Mouse (Mus musculus): ENCODE measurements around the gene Sim2. TPM values are rescaled to one million over a fixed set of nuclear protein-coding genes. Genes with fewer than 3 reads are reported as not detected.

Sim2 gene
- polyA plus RNA-seq, 1 experiment from 2014 or later = not detected

DNA sequence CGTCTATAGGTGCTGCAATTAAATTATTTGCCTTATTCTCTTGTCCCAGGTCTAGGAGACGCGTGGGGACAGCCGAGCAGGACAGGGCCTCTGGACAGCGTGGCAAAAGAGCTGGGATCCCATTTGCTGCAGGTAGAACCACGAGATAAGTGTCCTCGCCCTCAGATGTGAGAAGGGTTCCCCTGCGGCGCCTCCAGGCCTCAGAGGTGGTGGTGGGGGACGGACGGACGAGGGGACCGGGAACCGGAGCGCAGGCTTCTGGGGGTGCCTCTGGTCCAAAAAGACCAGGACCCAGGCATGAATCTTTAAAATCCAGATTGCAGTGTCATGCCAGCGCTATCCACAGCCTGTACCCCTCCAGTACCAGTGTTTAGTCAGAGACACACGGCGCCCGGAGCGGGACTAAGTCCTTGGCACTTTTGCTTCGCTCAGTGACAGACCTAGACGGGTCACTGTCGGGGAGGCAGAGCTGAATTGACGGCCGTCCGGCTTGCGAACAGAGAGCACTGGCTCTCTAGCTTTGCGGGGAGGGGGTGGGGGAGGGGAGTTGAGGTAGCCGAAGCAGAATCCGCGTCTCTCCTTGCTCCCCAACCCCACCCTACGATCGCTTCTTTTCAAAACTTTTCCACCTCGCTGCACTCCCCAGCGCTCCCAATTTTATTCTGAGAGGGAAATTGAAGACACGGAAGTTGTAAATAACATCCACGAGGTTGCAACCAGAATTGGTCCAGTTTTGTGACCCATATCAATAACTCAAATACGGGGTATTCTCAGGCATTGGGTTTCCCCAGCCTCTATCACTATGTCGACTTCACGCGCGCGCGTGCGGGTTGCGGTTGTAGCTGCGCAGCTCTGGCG, 9.7 kb downstream of the Sim2 start:
- Histone ChIP-seq H3K9me3 (ENCODE audit: control insufficient read depth) (no peaks in the 10 kb centered on the region), H3K36me3 (ENCODE audit: control insufficient read depth, insufficient read depth) (no peaks in the 10 kb centered on the region), H3K4me3 (ENCODE audit: low read depth, low read length) (no peak overlapping the region), H3K4me2 (replicated peaks; ENCODE audit: low read depth) (no peak overlapping the region), H3K27me3 (replicated peaks; ENCODE audit: control insufficient read depth, insufficient read depth, low read length) (peaks cover 95% of the 10 kb centered on the region), H3K4me1 (replicated peaks; ENCODE audit: control insufficient read depth, insufficient read depth, low read length) (no peaks in the 10 kb centered on the region), H3K27ac (ENCODE audit: low read depth, low read length) (no peak overlapping the region), H3K9ac (ENCODE audit: low read depth, low read length) (no peak overlapping the region)
- WGBS = 2% methylated on average over 48 of the region's 48 CpGs
- ATAC-seq = no peak
- no peak for TF ChIP-seq CTCF (IDR thresholded peaks at IDR 0.05; ENCODE audit: low read depth)

DNA sequence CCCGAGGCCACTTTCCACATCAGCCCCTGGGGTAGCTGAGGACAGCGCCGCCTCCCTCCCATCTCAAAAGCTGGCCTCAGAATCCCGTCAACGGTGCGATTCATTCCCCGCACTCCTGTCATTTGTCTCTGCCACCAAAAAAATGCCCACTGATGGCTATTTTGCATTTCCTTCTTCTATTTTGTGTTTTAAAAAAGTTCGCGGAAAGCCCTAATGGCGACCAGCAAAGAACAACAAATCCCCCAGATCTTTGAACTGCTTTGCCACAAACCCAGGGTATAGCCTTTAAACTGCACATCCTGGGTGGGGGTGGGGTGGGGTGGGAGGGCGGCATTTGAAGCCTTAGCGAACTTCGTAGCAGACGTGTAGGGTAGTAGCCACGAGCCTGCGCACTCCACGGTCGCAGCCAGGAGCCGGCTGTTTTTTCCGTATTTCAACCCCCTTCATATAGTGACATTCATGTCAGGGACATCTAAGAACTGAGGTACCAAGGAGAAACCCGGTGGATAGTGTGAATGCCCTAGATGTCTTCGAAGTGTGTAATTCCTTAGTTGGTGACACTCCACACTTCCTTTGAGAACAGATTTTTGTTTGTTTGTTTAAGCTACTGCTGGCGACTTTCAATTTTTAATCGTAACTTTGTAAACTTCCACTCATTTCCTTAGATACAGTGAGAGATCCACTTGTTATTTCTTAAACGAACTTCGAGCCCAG, 10.5 kb downstream of the Sim2 start:
- ATAC-seq = no peak
- TF ChIP-seq CTCF (IDR thresholded peaks at IDR 0.05; ENCODE audit: low read depth) = no peak
- Histone ChIP-seq H3K27ac (ENCODE audit: low read depth, low read length) (no peak overlapping the region), H3K4me1 (replicated peaks; ENCODE audit: control insufficient read depth, insufficient read depth, low read length) (no peaks in the 10 kb centered on the region), H3K9me3 (ENCODE audit: control insufficient read depth) (no peaks in the 10 kb centered on the region), H3K36me3 (ENCODE audit: control insufficient read depth, insufficient read depth) (no peaks in the 10 kb centered on the region), H3K4me3 (ENCODE audit: low read depth, low read length) (no peak overlapping the region), H3K27me3 (replicated peaks; ENCODE audit: control insufficient read depth, insufficient read depth, low read length) (peaks cover 94% of the 10 kb centered on the region), H3K4me2 (replicated peaks; ENCODE audit: low read depth) (no peak overlapping the region), H3K9ac (ENCODE audit: low read depth, low read length) (no peak overlapping the region)
- 2% methylated on average over 26 of the region's 26 CpGs for WGBS

DNA sequence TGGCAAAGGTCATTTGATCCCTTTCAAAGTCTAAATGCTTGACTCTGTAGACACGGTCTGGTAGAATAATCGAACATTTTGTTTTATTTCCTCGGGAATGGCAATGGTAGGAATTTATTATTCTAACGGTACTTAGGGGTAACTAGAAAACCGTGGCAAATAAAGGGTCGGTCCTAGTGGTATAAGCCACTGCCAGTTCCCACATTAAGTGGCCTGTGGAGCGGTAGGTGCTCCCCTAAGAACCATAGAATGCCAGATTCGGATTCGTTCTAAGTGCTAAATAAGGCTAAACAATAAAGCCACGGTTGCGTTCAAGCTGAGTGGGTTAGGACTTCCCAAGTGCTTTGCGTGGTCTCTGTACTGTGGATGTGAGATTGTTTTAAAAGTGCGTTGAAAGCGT, 11.7 kb downstream of the Sim2 start:
- Histone ChIP-seq H3K4me2 (replicated peaks; ENCODE audit: low read depth) (no peak overlapping the region), H3K36me3 (ENCODE audit: control insufficient read depth, insufficient read depth) (no peaks in the 10 kb centered on the region), H3K27ac (ENCODE audit: low read depth, low read length) (no peak overlapping the region), H3K4me1 (replicated peaks; ENCODE audit: control insufficient read depth, insufficient read depth, low read length) (no peaks in the 10 kb centered on the region), H3K9ac (ENCODE audit: low read depth, low read length) (no peak overlapping the region), H3K9me3 (ENCODE audit: control insufficient read depth) (no peaks in the 10 kb centered on the region), H3K27me3 (replicated peaks; ENCODE audit: control insufficient read depth, insufficient read depth, low read length) (peaks cover 90% of the 10 kb centered on the region), H3K4me3 (ENCODE audit: low read depth, low read length) (no peak overlapping the region)
- TF ChIP-seq CTCF (IDR thresholded peaks at IDR 0.05; ENCODE audit: low read depth) = no peak
- WGBS = 4% methylated on average over 14 of the region's 14 CpGs
- ATAC-seq = no peak

DNA sequence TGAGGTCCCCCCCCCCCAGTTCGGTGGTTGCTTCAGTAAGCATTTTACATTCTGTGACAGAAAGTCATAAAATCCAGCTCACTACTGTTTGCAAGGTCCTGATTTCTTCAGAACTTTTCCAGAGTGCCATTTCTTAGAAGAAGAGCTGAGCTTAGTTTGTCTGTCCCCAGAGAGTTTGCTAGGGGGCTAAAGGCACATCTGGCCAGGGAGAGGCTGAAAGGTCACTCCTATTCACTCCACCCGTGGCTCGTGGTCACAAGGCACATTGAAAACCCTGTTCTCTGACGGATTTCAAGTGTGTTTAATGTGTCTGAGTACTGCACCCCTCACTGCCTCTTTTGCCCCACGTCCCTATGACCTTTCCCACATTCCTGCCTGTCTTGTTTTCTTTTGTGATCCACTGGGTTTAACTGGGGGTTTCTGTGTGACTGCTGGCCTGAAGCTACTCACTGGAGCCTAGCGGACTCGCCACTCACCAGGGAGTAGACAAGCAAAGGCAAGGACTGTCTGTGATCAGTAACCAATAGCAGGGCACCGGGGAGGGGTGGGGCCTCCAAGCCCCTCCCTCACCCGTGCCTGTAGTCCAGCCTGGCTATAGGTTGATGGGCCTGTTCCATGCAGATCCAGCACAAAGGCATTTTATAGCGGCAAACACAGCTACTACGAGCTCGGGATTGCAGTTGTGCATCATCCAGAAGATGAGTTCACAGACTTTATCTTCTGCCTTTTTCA, 13.2 kb downstream of the Sim2 start:
- H3K4me3 ChIP-seq (ENCODE audit: low read depth, low read length) = no peak overlapping the region
- no peaks in the 10 kb centered on the region for H3K9me3 ChIP-seq (ENCODE audit: control insufficient read depth)
- no peak for TF ChIP-seq CTCF (IDR thresholded peaks at IDR 0.05; ENCODE audit: low read depth)
- H3K4me2 ChIP-seq (replicated peaks; ENCODE audit: low read depth) = no peak overlapping the region
- no peak for ATAC-seq
- H3K27ac ChIP-seq (ENCODE audit: low read depth, low read length) = no peak overlapping the region
- H3K4me1 ChIP-seq (replicated peaks; ENCODE audit: control insufficient read depth, insufficient read depth, low read length) = no peaks in the 10 kb centered on the region
- 9% methylated on average over 12 of the region's 12 CpGs for WGBS
- H3K9ac ChIP-seq (ENCODE audit: low read depth, low read length) = no peak overlapping the region
- peaks cover 77% of the 10 kb centered on the region for H3K27me3 ChIP-seq (replicated peaks; ENCODE audit: control insufficient read depth, insufficient read depth, low read length)
- H3K36me3 ChIP-seq (ENCODE audit: control insufficient read depth, insufficient read depth) = no peaks in the 10 kb centered on the region

DNA sequence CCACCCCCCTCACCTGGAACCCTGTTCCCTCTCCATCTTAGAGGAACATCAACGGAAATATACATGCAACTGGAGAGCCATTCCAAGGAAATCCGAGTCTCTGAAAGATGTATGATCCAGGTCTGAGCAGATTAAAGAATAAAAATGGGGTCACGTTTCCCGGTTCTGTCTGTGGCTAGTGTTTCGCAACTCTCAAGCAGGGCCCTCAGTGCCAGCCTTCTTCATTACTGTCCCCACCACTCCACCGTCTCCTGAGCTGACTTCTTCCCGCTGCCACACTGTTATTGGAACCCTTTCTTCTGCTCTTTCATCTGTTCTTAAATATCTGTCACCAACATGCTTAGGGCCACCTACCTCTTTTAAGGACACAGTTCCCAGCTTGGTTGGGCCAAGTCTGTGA, 28.4 kb downstream of the Sim2 start:
- no peak for ATAC-seq
- Histone ChIP-seq H3K4me1 (replicated peaks; ENCODE audit: control insufficient read depth, insufficient read depth, low read length) (no peaks in the 10 kb centered on the region), H3K4me3 (ENCODE audit: low read depth, low read length) (no peak overlapping the region), H3K36me3 (ENCODE audit: control insufficient read depth, insufficient read depth) (no peaks in the 10 kb centered on the region), H3K27me3 (replicated peaks; ENCODE audit: control insufficient read depth, insufficient read depth, low read length) (peaks cover 17% of the 10 kb centered on the region; the same call in 1 of the 2 replicates), H3K9me3 (ENCODE audit: control insufficient read depth) (no peaks in the 10 kb centered on the region), H3K4me2 (replicated peaks; ENCODE audit: low read depth) (no peak overlapping the region), H3K9ac (ENCODE audit: low read depth, low read length) (no peak overlapping the region), H3K27ac (ENCODE audit: low read depth, low read length) (no peak overlapping the region)
- 79% methylated on average over 7 of the region's 7 CpGs for WGBS
- no peak for TF ChIP-seq CTCF (IDR thresholded peaks at IDR 0.05; ENCODE audit: low read depth)

DNA sequence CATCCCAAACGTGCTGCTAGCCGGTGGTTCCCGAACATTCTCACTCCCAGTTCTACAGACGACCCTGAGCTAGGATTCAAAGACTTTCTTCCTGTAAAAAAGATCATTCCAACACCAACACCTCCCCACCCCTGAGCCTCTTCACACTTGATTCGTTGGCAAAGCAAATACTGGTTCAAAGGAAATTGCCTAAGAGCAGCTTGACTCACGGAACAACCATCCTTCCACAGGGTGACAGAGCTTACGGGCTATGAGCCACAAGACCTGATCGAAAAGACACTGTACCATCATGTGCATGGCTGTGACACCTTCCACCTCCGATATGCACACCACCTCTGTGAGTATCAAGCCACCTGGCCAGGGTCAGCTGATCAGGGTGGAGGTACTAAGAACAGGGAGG, 30.0 kb downstream of the Sim2 start:
- no peak for TF ChIP-seq CTCF (IDR thresholded peaks at IDR 0.05; ENCODE audit: low read depth)
- Histone ChIP-seq H3K4me2 (replicated peaks; ENCODE audit: low read depth) (no peak overlapping the region), H3K27me3 (replicated peaks; ENCODE audit: control insufficient read depth, insufficient read depth, low read length) (peaks cover 17% of the 10 kb centered on the region; the same call in 1 of the 2 replicates), H3K4me1 (replicated peaks; ENCODE audit: control insufficient read depth, insufficient read depth, low read length) (no peaks in the 10 kb centered on the region), H3K9ac (ENCODE audit: low read depth, low read length) (no peak overlapping the region), H3K4me3 (ENCODE audit: low read depth, low read length) (no peak overlapping the region), H3K36me3 (ENCODE audit: control insufficient read depth, insufficient read depth) (no peaks in the 10 kb centered on the region), H3K9me3 (ENCODE audit: control insufficient read depth) (no peaks in the 10 kb centered on the region), H3K27ac (ENCODE audit: low read depth, low read length) (no peak overlapping the region)
- 62% methylated on average over 9 of the region's 9 CpGs for WGBS
- 0 out of 2 replicates have a peak, but pooled peaks have one; percentile 13 for ATAC-seq
